In the genomic region with DNA sequence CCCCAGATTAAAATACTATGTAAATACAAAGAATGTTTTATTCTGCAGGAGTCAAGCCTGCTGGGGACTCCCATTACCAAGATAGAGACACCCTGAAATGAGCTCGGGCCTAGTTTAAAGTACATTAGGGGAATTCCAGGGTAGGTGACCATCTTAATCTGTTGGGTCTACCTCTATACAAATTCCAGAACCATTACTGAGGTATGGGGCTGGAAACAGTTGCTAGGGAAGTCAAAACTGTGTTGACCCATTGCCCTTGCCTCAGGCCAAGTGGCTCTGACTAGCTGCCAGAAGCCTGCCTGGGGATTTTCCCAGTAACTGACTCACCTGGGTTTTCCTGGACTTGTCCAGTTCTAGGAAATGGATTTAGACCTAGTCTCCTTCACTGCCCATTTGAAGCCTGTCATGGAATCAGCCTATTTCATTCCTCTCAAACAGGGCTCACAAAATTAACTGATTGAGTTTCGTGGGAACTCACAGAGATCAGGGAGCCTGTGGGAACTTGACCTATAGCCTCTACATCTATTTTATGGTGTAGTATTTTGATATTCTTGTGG, we compare ENCODE assay signal across 12 mouse cellular contexts. TPM values are rescaled to one million over a fixed set of nuclear protein-coding genes. Genes with fewer than 3 reads are reported as not detected.
DNase-seq lines count a peak whose midpoint lies in the region; ATAC-seq and TF ChIP-seq lines count a peak whose summit lies in the region.
"Not testable (repeated sequence)": the region's sequence is repeated elsewhere in the genome, so short reads cannot be mapped to it uniquely, and the experiment has no call there.
"Had no signal": no experiment of that assay in that cellular context is flagged by ENCODE, and none has a peak within 500 bp of the region (broad histone marks: within the 10 kb centered on the region; RNA-seq: fewer than 3 reads in every experiment).

No protein-coding gene starts in this region.

- H3K4me3 ChIP-seq in kidney, adult 2 months (ENCODE audit: insufficient read depth, low read depth, low read length) = not testable (repeated sequence)

- in situ Hi-C loops in Patski (cut with MboI; ENCODE audit: low pct_unique_long_range_greater_than_20kb) = not testable (repeated sequence)

- H3K27me3 ChIP-seq in Patski; kidney, adult 2 months (replicated peaks; ENCODE audit: control insufficient read depth, insufficient read depth, low read length): not testable (repeated sequence)

- TF ChIP-seq CTCF in Patski (IDR thresholded peaks at IDR 0.05); kidney, adult 2 months (conservative IDR thresholded peaks at IDR 0.05; ENCODE audit: insufficient read depth, insufficient read length, low read depth, low read length): not testable (repeated sequence)

- peak; percentile 99 for ATAC-seq in Patski

- CTCF ChIA-PET in Patski (lab: Charles Lee) = not testable (repeated sequence)

- 80% methylated on average over 2 of the region's 2 CpGs for WGBS in kidney, adult 2 months

- peak; percentile 59 for DNase-seq in 3T3-L1 (ENCODE audit: low read depth, low spot score)
- DNase-seq in Patski (ENCODE audit: low read depth, low spot score) = peak; percentile 46
- peak; percentile 31 for DNase-seq in kidney, adult 11 months
- DNase-seq in kidney, adult 2 months = peak; percentile 8
- DNase-seq in kidney, adult 9 months = peak; percentile 20

- not testable (repeated sequence) for H3K27ac ChIP-seq in kidney, adult 2 months (ENCODE audit: insufficient read depth, low read depth, low read length)

- not testable (repeated sequence) for H3K36me3 ChIP-seq in kidney, adult 2 months (ENCODE audit: control insufficient read depth, insufficient read depth, low read length)

- TF ChIP-seq POLR2A in kidney, adult 2 months (IDR thresholded peaks at IDR 0.05; ENCODE audit: low read depth, low read length) = not testable (repeated sequence)

- not testable (repeated sequence) for H3K4me1 ChIP-seq in kidney, adult 2 months (ENCODE audit: control insufficient read depth, insufficient read depth, low read length)

- POLR2A ChIA-PET in Patski (lab: Charles Lee) = not testable (repeated sequence)

RNA-seq across cellular contexts. Expression of a gene that starts 8.9 kb away (rescaled TPM):
- 4.0 TPM for polyA plus RNA-seq in Patski (2021)
- polyA plus RNA-seq in kidney, adult 2 months (2012; rRNA removed) = not detected in 2 replicates
- polyA plus RNA-seq: adrenal gland, adult 2 months; embryonic facial prominence, embryonic 11.5 days; erythroblast, embryonic 14.5 days; forebrain, embryonic 11.5 days; forebrain, embryonic 13.5 days; forebrain, embryonic 15.5 days; forebrain, postnatal 0 days had no signal

Comparison
In these comparisons a context has a peak if more than half of its experiments do, and no peak if none do; other contexts are left out.
1. DNase-seq: peak in every context shown above with its lines; median percentile 59 in 3T3-L1; 46 in Patski; 31 in kidney, adult 11 months; 20 in kidney, adult 9 months; 8 in kidney, adult 2 months.